Mouse (Mus musculus): ENCODE data around the gene Zfp277.

DNA sequence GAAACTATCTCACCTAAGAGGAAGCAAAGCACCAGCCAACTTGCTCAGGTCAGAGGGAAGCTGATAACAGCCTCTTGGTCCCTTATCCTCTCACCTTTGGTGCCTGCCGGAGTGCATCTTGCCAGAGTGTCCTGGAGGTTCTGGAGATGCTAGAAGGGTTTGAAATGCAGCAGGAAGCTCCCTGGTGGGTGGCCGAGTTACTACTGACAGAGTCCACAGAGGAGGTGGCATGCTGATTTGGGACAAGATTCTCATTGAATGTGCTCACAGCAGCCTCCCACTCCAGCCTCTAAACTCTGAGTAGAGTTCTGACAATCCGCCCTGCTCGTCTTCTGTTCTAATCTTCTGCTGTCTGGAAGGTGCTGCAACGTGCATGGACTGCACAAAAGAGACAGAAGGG lies 120.1 kb downstream of the Zfp277 start:
- no peak for TF ChIP-seq POLR2A (IDR thresholded peaks at IDR 0.05; ENCODE audit: insufficient read depth, low read length)
- no peak for TF ChIP-seq EP300 (IDR thresholded peaks at IDR 0.05; ENCODE audit: insufficient read depth, low read depth, low read length)
- no peak for TF ChIP-seq CTCF (IDR thresholded peaks at IDR 0.05; ENCODE audit: low read depth, low read length)
